In genomic region chr7:18957569-18958383, GRCm38 (mm10) we compare ENCODE assay signal across 8 mouse cellular contexts. TPM values are rescaled to one million over a fixed set of nuclear protein-coding genes. Genes with fewer than 3 reads are reported as not detected.
A peak's percentile ranks its signal among the peaks of the same experiment; 100 is the strongest.
DNase-seq lines count a peak whose midpoint lies in the region; ATAC-seq lines count a peak whose summit lies in the region.

No protein-coding gene starts in this region.

- no peak overlapping the region for H3K27ac ChIP-seq in intestine, embryonic 14.5 days (ENCODE audit: low read depth)
- H3K27ac ChIP-seq in limb, embryonic 12.5 days, result no peak overlapping the region
- H3K27ac ChIP-seq in midbrain, embryonic 13.5 days, result peak overlapping the region; percentile 80
- H3K27ac ChIP-seq in stomach, embryonic 14.5 days (ENCODE audit: low read length), result no peak overlapping the region

- ATAC-seq in granulocyte monocyte progenitor cell, adult 5-6 weeks (replicated peaks; ENCODE audit: poor library complexity, severe bottlenecking), result peak; percentile 65
- ATAC-seq in intestine, embryonic 14.5 days (replicated peaks; ENCODE audit: low FRiP score, low TSS enrichment, low read depth), result peak; percentile 90
- no peak for ATAC-seq in limb, embryonic 12.5 days (ENCODE audit: insufficient number of reproducible peaks, insufficient read depth, low FRiP score, low TSS enrichment, low read depth)
- ATAC-seq in midbrain, embryonic 13.5 days, result peak; percentile 45
- peak; percentile 81 for ATAC-seq in stomach, embryonic 14.5 days (ENCODE audit: insufficient number of reproducible peaks, insufficient read depth, low FRiP score, low read depth)

- no peaks in the 10 kb centered on the region for H3K9me3 ChIP-seq in intestine, embryonic 14.5 days (ENCODE audit: control insufficient read depth, low read length)
- no peaks in the 10 kb centered on the region for H3K9me3 ChIP-seq in limb, embryonic 12.5 days
- H3K9me3 ChIP-seq in midbrain, embryonic 13.5 days, result no peaks in the 10 kb centered on the region
- H3K9me3 ChIP-seq in stomach, embryonic 14.5 days (ENCODE audit: control insufficient read depth, low read depth, low read length), result no peaks in the 10 kb centered on the region

- 0 out of 2 replicates have a peak, but pooled peaks cover 6% of the 10 kb centered on the region for H3K4me1 ChIP-seq in intestine, embryonic 14.5 days (replicated peaks; ENCODE audit: control insufficient read depth, insufficient read depth, low read length)
- H3K4me1 ChIP-seq in limb, embryonic 12.5 days (replicated peaks), result peaks cover 17% of the 10 kb centered on the region
- peaks cover 61% of the 10 kb centered on the region for H3K4me1 ChIP-seq in midbrain, embryonic 13.5 days (replicated peaks)
- H3K4me1 ChIP-seq in stomach, embryonic 14.5 days (ENCODE audit: control insufficient read depth, insufficient read depth, low read length), result no peaks in the 10 kb centered on the region

- H3K36me3 ChIP-seq in intestine, embryonic 14.5 days (ENCODE audit: control insufficient read depth, insufficient read depth, low read length), result no peaks in the 10 kb centered on the region
- H3K36me3 ChIP-seq in limb, embryonic 12.5 days, result no peaks in the 10 kb centered on the region
- peaks cover 55% of the 10 kb centered on the region for H3K36me3 ChIP-seq in midbrain, embryonic 13.5 days
- H3K36me3 ChIP-seq in stomach, embryonic 14.5 days (ENCODE audit: control insufficient read depth, insufficient read depth, low read length), result no peaks in the 10 kb centered on the region

- peak overlapping the region; percentile 46 for H3K9ac ChIP-seq in intestine, embryonic 14.5 days (ENCODE audit: low read length)
- H3K9ac ChIP-seq in limb, embryonic 12.5 days (replicated peaks), result peak overlapping the region; percentile 54
- peak overlapping the region; percentile 61 for H3K9ac ChIP-seq in midbrain, embryonic 13.5 days (replicated peaks)
- H3K9ac ChIP-seq in stomach, embryonic 14.5 days (replicated peaks; ENCODE audit: low read depth, low read length), result peak overlapping the region; percentile 48

- under 1% methylated on average over 86 of the region's 107 CpGs for WGBS in intestine, embryonic 14.5 days
- WGBS in limb, embryonic 12.5 days, result under 1% methylated on average over 99 of the region's 107 CpGs
- WGBS in midbrain, embryonic 13.5 days, result under 1% methylated on average over 81 of the region's 107 CpGs
- under 1% methylated on average over 107 of the region's 107 CpGs for WGBS in stomach, embryonic 14.5 days

- H3K4me2 ChIP-seq in intestine, embryonic 14.5 days (ENCODE audit: low read length), result peak overlapping the region; percentile 96
- peak overlapping the region; percentile 98 for H3K4me2 ChIP-seq in limb, embryonic 12.5 days
- H3K4me2 ChIP-seq in midbrain, embryonic 13.5 days (replicated peaks), result peak overlapping the region; percentile 67
- peak overlapping the region; percentile 99 for H3K4me2 ChIP-seq in stomach, embryonic 14.5 days (replicated peaks; ENCODE audit: low read depth, low read length)

- DNase-seq in thymus, postnatal 25 days, result peak; percentile 11
- no peak for DNase-seq in thymus, adult 18-20 months
- peak; percentile 40 to 76 for DNase-seq in cerebellum, postnatal 4 days (ENCODE audit: low spot score in 2 of 2)
- peak; percentile 74 for DNase-seq in intestine, embryonic 14.5 days (ENCODE audit: low spot score)

- peaks cover 68% of the 10 kb centered on the region for H3K27me3 ChIP-seq in intestine, embryonic 14.5 days (replicated peaks; ENCODE audit: control insufficient read depth, insufficient read depth, low read length)
- H3K27me3 ChIP-seq in limb, embryonic 12.5 days, result peaks cover 86% of the 10 kb centered on the region
- H3K27me3 ChIP-seq in midbrain, embryonic 13.5 days, result no peaks in the 10 kb centered on the region
- peaks cover 25% of the 10 kb centered on the region for H3K27me3 ChIP-seq in stomach, embryonic 14.5 days (ENCODE audit: control insufficient read depth, insufficient read depth, low read length)

- peak overlapping the region; percentile 59 for H3K4me3 ChIP-seq in intestine, embryonic 14.5 days (ENCODE audit: low read depth, low read length)
- peak overlapping the region; percentile 62 for H3K4me3 ChIP-seq in limb, embryonic 12.5 days (replicated peaks)
- H3K4me3 ChIP-seq in midbrain, embryonic 13.5 days (replicated peaks), result peak overlapping the region; percentile 38
- H3K4me3 ChIP-seq in stomach, embryonic 14.5 days (ENCODE audit: low read depth, low read length), result peak overlapping the region; percentile 51

RNA-seq across cellular contexts. Expression of gene Nanos2, which starts 29.4 kb away (rescaled TPM):
- total RNA-seq in granulocyte monocyte progenitor cell, adult 5-6 weeks (2014; fragmentation: Nextera tagmentation), result not detected in 2 replicates
- not detected in 2 replicates for total RNA-seq in granulocyte monocyte progenitor cell, adult 5-6 weeks (2017)
- polyA plus RNA-seq in intestine, embryonic 14.5 days (2014; fragmentation: Nextera tagmentation; extraction: Ambion mirVana), result not detected in 2 replicates
- polyA plus RNA-seq in limb, embryonic 12.5 days (2016; fragmentation: Nextera tagmentation; extraction: Ambion mirVana), result not detected in 2 replicates
- 0.26 and 0.58 TPM in 2 replicates for polyA plus RNA-seq in midbrain, embryonic 13.5 days (2015; fragmentation: Nextera tagmentation; extraction: Ambion mirVana)
- not detected in 2 replicates for polyA plus RNA-seq in stomach, embryonic 14.5 days (2014; fragmentation: Nextera tagmentation; extraction: Ambion mirVana)

RNA-seq across cellular contexts. Expression of gene Nova2, which starts 32.1 kb away (rescaled TPM):
- total RNA-seq in granulocyte monocyte progenitor cell, adult 5-6 weeks (2014; fragmentation: Nextera tagmentation), result not detected in 2 replicates
- not detected in 2 replicates for total RNA-seq in granulocyte monocyte progenitor cell, adult 5-6 weeks (2017)
- 0.66 and 0.75 TPM in 2 replicates for polyA plus RNA-seq in intestine, embryonic 14.5 days (2014; fragmentation: Nextera tagmentation; extraction: Ambion mirVana)
- polyA plus RNA-seq in limb, embryonic 12.5 days (2016; fragmentation: Nextera tagmentation; extraction: Ambion mirVana), result 0.31 and 0.33 TPM in 2 replicates
- polyA plus RNA-seq in midbrain, embryonic 13.5 days (2015; fragmentation: Nextera tagmentation; extraction: Ambion mirVana), result 16.5 and 18.6 TPM in 2 replicates
- 0.81 and 1.2 TPM in 2 replicates for polyA plus RNA-seq in stomach, embryonic 14.5 days (2014; fragmentation: Nextera tagmentation; extraction: Ambion mirVana)

RNA-seq across cellular contexts. Expression of gene Mypop, which starts 33.3 kb away (rescaled TPM):
- not detected in 2 replicates for total RNA-seq in granulocyte monocyte progenitor cell, adult 5-6 weeks (2014; fragmentation: Nextera tagmentation)
- total RNA-seq in granulocyte monocyte progenitor cell, adult 5-6 weeks (2017), result 0.82 TPM in 1 of 2 replicates, not detected in the other
- 2.8 and 3.2 TPM in 2 replicates for polyA plus RNA-seq in intestine, embryonic 14.5 days (2014; fragmentation: Nextera tagmentation; extraction: Ambion mirVana)
- polyA plus RNA-seq in limb, embryonic 12.5 days (2016; fragmentation: Nextera tagmentation; extraction: Ambion mirVana), result 6.4 and 6.5 TPM in 2 replicates
- 3.8 and 4.2 TPM in 2 replicates for polyA plus RNA-seq in midbrain, embryonic 13.5 days (2015; fragmentation: Nextera tagmentation; extraction: Ambion mirVana)
- 3.0 and 3.5 TPM in 2 replicates for polyA plus RNA-seq in stomach, embryonic 14.5 days (2014; fragmentation: Nextera tagmentation; extraction: Ambion mirVana)

RNA-seq across cellular contexts. Expression of gene Irf2bp1, which starts 46.1 kb away (rescaled TPM):
- 14.5 and 24.3 TPM in 2 replicates for total RNA-seq in granulocyte monocyte progenitor cell, adult 5-6 weeks (2014; fragmentation: Nextera tagmentation)
- total RNA-seq in granulocyte monocyte progenitor cell, adult 5-6 weeks (2017), result 8.4 and 17.5 TPM in 2 replicates
- polyA plus RNA-seq in intestine, embryonic 14.5 days (2014; fragmentation: Nextera tagmentation; extraction: Ambion mirVana), result 29.5 and 29.6 TPM in 2 replicates
- 44.4 and 47.5 TPM in 2 replicates for polyA plus RNA-seq in limb, embryonic 12.5 days (2016; fragmentation: Nextera tagmentation; extraction: Ambion mirVana)
- 21.6 and 29.4 TPM in 2 replicates for polyA plus RNA-seq in midbrain, embryonic 13.5 days (2015; fragmentation: Nextera tagmentation; extraction: Ambion mirVana)
- 22.7 and 25.5 TPM in 2 replicates for polyA plus RNA-seq in stomach, embryonic 14.5 days (2014; fragmentation: Nextera tagmentation; extraction: Ambion mirVana)

RNA-seq across cellular contexts. Expression of gene Ccdc61, which starts 47.6 kb away (rescaled TPM):
- 34.6 and 45.4 TPM in 2 replicates for total RNA-seq in granulocyte monocyte progenitor cell, adult 5-6 weeks (2014; fragmentation: Nextera tagmentation)
- 11.4 and 12.1 TPM in 2 replicates for total RNA-seq in granulocyte monocyte progenitor cell, adult 5-6 weeks (2017)
- polyA plus RNA-seq in intestine, embryonic 14.5 days (2014; fragmentation: Nextera tagmentation; extraction: Ambion mirVana), result 21.5 and 21.7 TPM in 2 replicates
- 39.9 and 45.3 TPM in 2 replicates for polyA plus RNA-seq in limb, embryonic 12.5 days (2016; fragmentation: Nextera tagmentation; extraction: Ambion mirVana)
- polyA plus RNA-seq in midbrain, embryonic 13.5 days (2015; fragmentation: Nextera tagmentation; extraction: Ambion mirVana), result 20.0 and 23.6 TPM in 2 replicates
- polyA plus RNA-seq in stomach, embryonic 14.5 days (2014; fragmentation: Nextera tagmentation; extraction: Ambion mirVana), result 18.5 and 21.7 TPM in 2 replicates

Comparison
In these comparisons a context has a peak if more than half of its experiments do, and no peak if none do; other contexts are left out.
1. DNase-seq: peak in thymus, postnatal 25 days (single experiment), cerebellum, postnatal 4 days (2 of 2) and intestine, embryonic 14.5 days (single experiment); none in thymus, adult 18-20 months (0 of 2).
2. Peak in every context shown above with its lines, with median percentiles within 50 percentile points of each other: H3K4me2 ChIP-seq, H3K4me3 ChIP-seq and H3K9ac ChIP-seq.